9 mouse cellular contexts compared by ENCODE assay signal in genomic region chr2:94262917-94263529, GRCm38 (mm10).
DNase-seq lines count a peak whose midpoint lies in the region; ATAC-seq and TF ChIP-seq lines count a peak whose summit lies in the region.
"Had no signal": no experiment of that assay in that cellular context is flagged by ENCODE, and none has a peak within 500 bp of the region (broad histone marks: within the 10 kb centered on the region; RNA-seq: fewer than 3 reads in every experiment).

No protein-coding gene starts in this region.

- no peak for ATAC-seq in hindbrain, embryonic 15.5 days (ENCODE audit: low FRiP score, low read depth)
- no peak for ATAC-seq in midbrain, postnatal 0 days (ENCODE audit: low FRiP score)

- H3K9me3 ChIP-seq in hindbrain, embryonic 15.5 days = no peaks in the 10 kb centered on the region
- no peaks in the 10 kb centered on the region for H3K9me3 ChIP-seq in midbrain, postnatal 0 days (ENCODE audit: low read length)

- H3K9ac ChIP-seq in hindbrain, embryonic 15.5 days = peak overlapping the region; percentile 40; the same call in 1 of the 2 replicates
- H3K9ac ChIP-seq in midbrain, postnatal 0 days (replicated peaks; ENCODE audit: low read length, poor library complexity, severe bottlenecking) = peak overlapping the region; percentile 54; the same call in 1 of the 2 replicates

- TF ChIP-seq POLR2A in kidney, adult 2 months (IDR thresholded peaks at IDR 0.05; ENCODE audit: low read depth, low read length) = no peak

- intact Hi-C loops in left cerebral cortex, postnatal 36 days (cut with DNase I) = no loop called here
- intact Hi-C loops in gastrocnemius, adult 2 months (cut with DNase I) = no loop called here

- TF ChIP-seq CTCF in kidney, adult 2 months (conservative IDR thresholded peaks at IDR 0.05; ENCODE audit: insufficient read depth, insufficient read length, low read depth, low read length) = no peak
- TF ChIP-seq CTCF in midbrain, postnatal 0 days (IDR thresholded peaks at IDR 0.05) = no peak
- TF ChIP-seq CTCF in gastrocnemius, adult 2 months (IDR thresholded peaks at IDR 0.05) = no peak

- WGBS in kidney, adult 2 months = 8% methylated on average over 13 of the region's 13 CpGs
- WGBS in hindbrain, embryonic 15.5 days = 1% methylated on average over 13 of the region's 13 CpGs
- under 1% methylated on average over 12 of the region's 13 CpGs for WGBS in midbrain, postnatal 0 days

- H3K36me3 ChIP-seq in kidney, adult 2 months (ENCODE audit: control insufficient read depth, insufficient read depth, low read length) = no peaks in the 10 kb centered on the region
- H3K36me3 ChIP-seq in hindbrain, embryonic 15.5 days = no peaks in the 10 kb centered on the region
- H3K36me3 ChIP-seq in midbrain, postnatal 0 days (ENCODE audit: insufficient read depth, low read length) = no peaks in the 10 kb centered on the region

- H3K27me3 ChIP-seq in kidney, adult 2 months (replicated peaks; ENCODE audit: control insufficient read depth, insufficient read depth, low read length) = peaks cover 2% of the 10 kb centered on the region; the same call in 1 of the 2 replicates
- no peaks in the 10 kb centered on the region for H3K27me3 ChIP-seq in hindbrain, embryonic 15.5 days
- no peaks in the 10 kb centered on the region for H3K27me3 ChIP-seq in midbrain, postnatal 0 days (ENCODE audit: insufficient read depth, low read length)

- DNase-seq in kidney, adult 2 months = no peak
- no peak for DNase-seq in kidney, adult 11 months
- peak; percentile 70 for DNase-seq in embryo, embryonic 10.5 days (ENCODE audit: low spot score)
- DNase-seq in midbrain, postnatal 0 days (ENCODE audit: low spot score) = no peak
- no peak for DNase-seq in left cerebral cortex, postnatal 36 days (ENCODE audit: low spot score in 2 of 2)
- DNase-seq in B cell, adult 2 months = no peak
- no peak for DNase-seq in gastrocnemius, adult 2 months
- DNase-seq: cerebellum, adult 11 months had no signal

- 0 out of 2 replicates have a peak overlapping the region, but pooled peaks have one; percentile 13 for H3K4me3 ChIP-seq in kidney, adult 2 months (ENCODE audit: insufficient read depth, low read depth, low read length)
- peak overlapping the region; percentile 43 for H3K4me3 ChIP-seq in hindbrain, embryonic 15.5 days
- H3K4me3 ChIP-seq in midbrain, postnatal 0 days (ENCODE audit: low read depth, low read length) = peak overlapping the region; percentile 42
- no peak overlapping the region; the same call in 1 of the 2 replicates for H3K4me3 ChIP-seq in gastrocnemius, adult 2 months

- H3K27ac ChIP-seq in kidney, adult 2 months (ENCODE audit: insufficient read depth, low read depth, low read length) = no peak overlapping the region
- peak overlapping the region; percentile 65 for H3K27ac ChIP-seq in hindbrain, embryonic 15.5 days (replicated peaks)
- peak overlapping the region; percentile 28; the same call in 1 of the 2 replicates for H3K27ac ChIP-seq in midbrain, postnatal 0 days (ENCODE audit: low read depth, low read length)
- no peak overlapping the region for H3K27ac ChIP-seq in gastrocnemius, adult 2 months

- H3K4me2 ChIP-seq in hindbrain, embryonic 15.5 days = peak overlapping the region; percentile 62
- H3K4me2 ChIP-seq in midbrain, postnatal 0 days (ENCODE audit: low read depth, low read length, poor library complexity, severe bottlenecking) = peak overlapping the region; percentile 74

- 0 out of 2 replicates have a peak, but pooled peaks cover 2% of the 10 kb centered on the region for H3K4me1 ChIP-seq in kidney, adult 2 months (ENCODE audit: control insufficient read depth, insufficient read depth, low read length)
- H3K4me1 ChIP-seq in hindbrain, embryonic 15.5 days (replicated peaks) = peaks cover 51% of the 10 kb centered on the region
- H3K4me1 ChIP-seq in midbrain, postnatal 0 days (ENCODE audit: insufficient read depth, low read length) = peaks cover 3% of the 10 kb centered on the region; the same call in 1 of the 2 replicates

Comparison
In these comparisons a context has a peak if more than half of its experiments do, and no peak if none do; other contexts are left out.
1. H3K27ac ChIP-seq: peak in hindbrain, embryonic 15.5 days (single experiment) and midbrain, postnatal 0 days (single experiment); none in kidney, adult 2 months (single experiment) and gastrocnemius, adult 2 months (single experiment).